Mouse (Mus musculus) kidney, adult 2 months (tissue): ENCODE measurements around the gene Wscd2.

Source experiments
- CTCF ChIP-seq: fragments of 200-500 bp; conservative IDR thresholded peaks from 2 replicates; pipeline ENCODE4 v1.5.1; 2011; ENCODE audit warnings: low read depth, mild to moderate bottlenecking, control low read depth, low read length, moderate library complexity, mixed read lengths; ENCODE audit not compliant: insufficient read depth, insufficient read length
- POLR2A ChIP-seq: fragments of 200-500 bp; IDR thresholded peaks from one replicate; pipeline ENCODE4 v1.6.1; 2011; ENCODE audit warnings: low read depth, low read length, control low read depth

- TF ChIP-seq POLR2A = no peak
- TF ChIP-seq CTCF = no peak
Observed at GRCm38 (mm10) chr5:113578428-113578827, 88.3 kb downstream of the Wscd2 start.
